Mouse (Mus musculus) brain, embryonic 14.5 days (tissue): ENCODE measurements around the gene Zfp988.
"Not testable (repeated sequence)": the region's sequence is repeated elsewhere in the genome, so short reads cannot be mapped to it uniquely, and the experiment has no call there.

Experiments used
- CTCF ChIP-seq: fragments of 200-500 bp; IDR thresholded peaks from 2 replicates; pipeline ENCODE4 v1.5.1; 2012; ENCODE audit warnings: inconsistent platforms, mild to moderate bottlenecking, moderate library complexity, borderline replicate concordance; ENCODE audit not compliant: insufficient read depth, insufficient read length; ENCODE audit errors: extremely low read depth
- POLR2A ChIP-seq: fragments of 200-500 bp; IDR thresholded peaks from 2 replicates; pipeline ENCODE4 v1.6.1; 2012; ENCODE audit warnings: mild to moderate bottlenecking, inconsistent platforms, borderline replicate concordance; ENCODE audit not compliant: poor library complexity, insufficient read depth, insufficient read length, severe bottlenecking; ENCODE audit errors: extremely low read depth

GRCm38 (mm10) chr4:147369564-147369963 is 64.1 kb downstream of the Zfp988 start:
- TF ChIP-seq POLR2A, CTCF: not testable (repeated sequence)
